Mouse (Mus musculus): ENCODE data around the gene Arid1b. TPM values are rescaled to one million over a fixed set of nuclear protein-coding genes. Genes with fewer than 3 reads are reported as not detected.

Gene Arid1b
- polyA plus RNA-seq, 1 experiment from 2014 or later: 4.8 TPM

DNA sequence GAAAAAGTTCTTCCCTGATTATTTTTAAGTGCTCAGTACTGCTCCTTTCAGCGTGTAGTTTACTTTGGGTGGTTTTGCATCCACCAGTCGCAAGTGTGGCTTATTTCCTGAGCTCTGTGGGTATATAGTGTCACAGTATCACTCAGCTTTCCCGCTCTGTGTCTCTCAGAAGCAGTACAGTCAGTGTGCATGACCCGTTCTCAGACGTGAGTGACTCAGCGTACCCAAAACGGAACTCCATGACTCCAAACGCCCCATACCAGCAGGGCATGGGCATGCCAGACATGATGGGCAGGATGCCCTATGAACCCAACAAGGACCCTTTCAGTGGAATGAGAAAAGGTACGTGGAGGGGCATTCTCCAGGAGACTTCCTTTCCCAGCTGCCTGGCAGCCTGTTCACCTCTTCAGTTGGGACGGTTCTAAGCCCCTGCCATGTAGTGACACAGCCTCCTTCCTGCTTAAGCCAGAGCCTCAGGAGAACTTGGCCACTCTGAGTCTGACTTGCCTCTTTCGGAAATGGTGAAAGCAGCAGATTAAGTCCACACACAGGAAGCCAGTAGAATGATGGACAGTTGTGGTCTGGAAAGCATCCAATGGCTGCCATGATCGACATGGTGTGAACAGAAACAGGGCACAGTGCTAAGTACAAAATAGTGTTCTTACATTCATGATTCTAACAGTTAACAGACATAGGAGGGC lies 333.5 kb downstream of the Arid1b start:
- 88% methylated on average over 12 of the region's 12 CpGs for WGBS
- H3K9me3 ChIP-seq (ENCODE audit: control insufficient read depth): no peaks in the 10 kb centered on the region
- no peak overlapping the region for H3K27ac ChIP-seq (ENCODE audit: low read depth, low read length)
- H3K36me3 ChIP-seq (ENCODE audit: control insufficient read depth, insufficient read depth): peaks cover 44% of the 10 kb centered on the region
- H3K4me2 ChIP-seq (replicated peaks; ENCODE audit: low read depth): no peak overlapping the region
- H3K4me1 ChIP-seq (replicated peaks; ENCODE audit: control insufficient read depth, insufficient read depth, low read length): peaks cover 3% of the 10 kb centered on the region; the same call in 1 of the 2 replicates
- no peak for ATAC-seq
- no peak overlapping the region for H3K9ac ChIP-seq (ENCODE audit: low read depth, low read length)
- no peak overlapping the region for H3K4me3 ChIP-seq (ENCODE audit: low read depth, low read length)
- no peaks in the 10 kb centered on the region for H3K27me3 ChIP-seq (replicated peaks; ENCODE audit: control insufficient read depth, insufficient read depth, low read length)
- TF ChIP-seq CTCF (IDR thresholded peaks at IDR 0.05; ENCODE audit: low read depth): no peak

DNA sequence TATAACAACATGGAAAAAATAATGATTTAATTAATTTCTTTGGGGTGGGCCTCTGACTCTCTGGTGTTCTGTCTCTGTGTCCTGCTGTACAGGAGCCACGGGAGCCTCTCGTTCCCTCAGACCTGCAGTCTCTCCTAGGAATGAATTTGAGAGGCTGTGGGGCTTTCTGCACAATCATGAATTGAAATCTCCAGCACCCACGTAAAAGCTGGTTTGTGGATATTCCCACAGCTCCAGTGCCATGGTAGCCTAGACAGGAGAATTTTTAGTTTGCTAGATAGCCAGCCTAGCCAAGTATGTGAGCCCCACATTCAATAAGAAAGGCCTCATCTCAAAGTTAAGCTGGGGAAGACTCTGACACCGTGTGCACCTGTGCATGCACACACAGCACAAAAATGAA lies 335.3 kb downstream of the Arid1b start:
- peaks cover 52% of the 10 kb centered on the region for H3K36me3 ChIP-seq (ENCODE audit: control insufficient read depth, insufficient read depth)
- no peak overlapping the region for H3K27ac ChIP-seq (ENCODE audit: low read depth, low read length)
- no peak for ATAC-seq
- H3K4me3 ChIP-seq (ENCODE audit: low read depth, low read length): no peak overlapping the region
- no peaks in the 10 kb centered on the region for H3K4me1 ChIP-seq (replicated peaks; ENCODE audit: control insufficient read depth, insufficient read depth, low read length)
- WGBS: 90% methylated on average over 4 of the region's 4 CpGs
- no peak overlapping the region for H3K4me2 ChIP-seq (replicated peaks; ENCODE audit: low read depth)
- no peak for TF ChIP-seq CTCF (IDR thresholded peaks at IDR 0.05; ENCODE audit: low read depth)
- H3K27me3 ChIP-seq (replicated peaks; ENCODE audit: control insufficient read depth, insufficient read depth, low read length): no peaks in the 10 kb centered on the region
- H3K9me3 ChIP-seq (ENCODE audit: control insufficient read depth): no peaks in the 10 kb centered on the region
- H3K9ac ChIP-seq (ENCODE audit: low read depth, low read length): no peak overlapping the region

DNA sequence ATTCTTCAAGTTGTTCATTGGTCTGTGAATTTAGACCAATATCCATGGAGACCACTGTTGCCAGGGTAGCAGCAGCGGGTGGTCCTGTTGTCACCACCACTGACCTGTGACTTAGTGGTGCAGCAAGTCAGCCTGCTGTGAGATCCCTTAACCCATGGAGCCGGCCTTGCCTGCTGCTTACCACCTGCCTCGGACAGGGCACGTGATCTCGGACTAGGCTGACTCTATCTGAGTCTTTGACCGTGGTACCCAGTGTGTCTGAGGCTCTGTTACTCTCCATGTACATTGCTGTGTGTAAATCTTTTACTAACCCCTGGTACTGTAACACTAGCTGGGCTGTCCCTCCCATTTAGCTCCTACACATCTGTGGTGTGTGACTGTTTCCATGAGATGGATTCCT lies 335.9 kb downstream of the Arid1b start:
- Histone ChIP-seq H3K9ac (ENCODE audit: low read depth, low read length) (no peak overlapping the region), H3K27ac (ENCODE audit: low read depth, low read length) (no peak overlapping the region), H3K4me3 (ENCODE audit: low read depth, low read length) (no peak overlapping the region), H3K4me1 (replicated peaks; ENCODE audit: control insufficient read depth, insufficient read depth, low read length) (no peaks in the 10 kb centered on the region), H3K9me3 (ENCODE audit: control insufficient read depth) (no peaks in the 10 kb centered on the region), H3K36me3 (ENCODE audit: control insufficient read depth, insufficient read depth) (peaks cover 58% of the 10 kb centered on the region), H3K27me3 (replicated peaks; ENCODE audit: control insufficient read depth, insufficient read depth, low read length) (no peaks in the 10 kb centered on the region), H3K4me2 (replicated peaks; ENCODE audit: low read depth) (no peak overlapping the region)
- no peak for TF ChIP-seq CTCF (IDR thresholded peaks at IDR 0.05; ENCODE audit: low read depth)
- ATAC-seq: no peak
- WGBS: 92% methylated on average over 6 of the region's 6 CpGs

DNA sequence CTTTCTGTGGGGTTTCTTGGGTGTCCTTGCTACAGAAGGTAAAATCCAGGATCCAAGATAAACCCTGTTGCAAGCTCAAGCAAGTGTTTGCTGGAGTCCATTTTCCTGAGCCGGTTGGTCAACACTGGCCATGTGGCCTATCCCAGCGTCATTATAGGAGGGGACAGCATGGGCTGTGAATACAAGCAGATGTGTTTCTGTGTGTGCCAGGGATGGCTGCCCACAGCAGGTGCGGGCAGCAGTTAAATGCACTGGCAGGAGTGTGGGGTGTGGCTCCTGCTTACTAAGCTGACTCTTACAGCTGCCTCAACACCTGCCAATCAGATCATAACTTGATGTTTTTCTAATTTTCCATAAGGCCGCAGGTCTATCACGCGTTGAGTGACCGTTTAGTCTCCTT lies 336.5 kb downstream of the Arid1b start:
- Histone ChIP-seq H3K4me2 (replicated peaks; ENCODE audit: low read depth) (no peak overlapping the region), H3K4me3 (ENCODE audit: low read depth, low read length) (no peak overlapping the region), H3K9me3 (ENCODE audit: control insufficient read depth) (no peaks in the 10 kb centered on the region), H3K9ac (ENCODE audit: low read depth, low read length) (no peak overlapping the region), H3K36me3 (ENCODE audit: control insufficient read depth, insufficient read depth) (peaks cover 60% of the 10 kb centered on the region), H3K27me3 (replicated peaks; ENCODE audit: control insufficient read depth, insufficient read depth, low read length) (no peaks in the 10 kb centered on the region), H3K4me1 (replicated peaks; ENCODE audit: control insufficient read depth, insufficient read depth, low read length) (no peaks in the 10 kb centered on the region), H3K27ac (ENCODE audit: low read depth, low read length) (no peak overlapping the region)
- peak; percentile 35; the same call in 1 of the 2 replicates for ATAC-seq
- WGBS: 89% methylated on average over 7 of the region's 7 CpGs
- no peak for TF ChIP-seq CTCF (IDR thresholded peaks at IDR 0.05; ENCODE audit: low read depth)

DNA sequence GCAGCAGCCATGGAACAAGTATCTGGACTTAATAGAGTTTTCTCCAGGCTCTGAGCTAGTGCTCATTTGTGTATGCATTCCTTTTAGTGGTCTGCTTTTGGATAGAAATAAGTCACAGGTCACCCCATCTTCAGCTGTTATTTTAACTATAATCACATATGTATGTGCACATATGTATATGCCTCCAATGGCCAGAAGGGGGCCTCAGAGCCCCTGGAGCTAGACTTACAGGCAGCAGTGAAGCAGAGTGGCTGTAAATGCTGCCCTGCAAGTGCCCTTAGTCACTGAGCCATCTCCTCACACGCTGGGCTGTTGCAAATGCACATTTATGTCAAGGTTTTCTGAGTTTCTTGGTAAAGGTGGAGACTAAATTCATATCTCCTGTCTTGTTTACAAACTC lies 337.3 kb downstream of the Arid1b start:
- peak; percentile 64 for TF ChIP-seq CTCF (IDR thresholded peaks at IDR 0.05; ENCODE audit: low read depth)
- Histone ChIP-seq H3K9ac (ENCODE audit: low read depth, low read length) (no peak overlapping the region), H3K4me3 (ENCODE audit: low read depth, low read length) (no peak overlapping the region), H3K27ac (ENCODE audit: low read depth, low read length) (no peak overlapping the region), H3K9me3 (ENCODE audit: control insufficient read depth) (no peaks in the 10 kb centered on the region), H3K36me3 (ENCODE audit: control insufficient read depth, insufficient read depth) (peaks cover 67% of the 10 kb centered on the region), H3K4me2 (replicated peaks; ENCODE audit: low read depth) (no peak overlapping the region), H3K27me3 (replicated peaks; ENCODE audit: control insufficient read depth, insufficient read depth, low read length) (no peaks in the 10 kb centered on the region), H3K4me1 (replicated peaks; ENCODE audit: control insufficient read depth, insufficient read depth, low read length) (no peaks in the 10 kb centered on the region)
- no peak for ATAC-seq
- 82% methylated on average over 1 of the region's 1 CpGs for WGBS

DNA sequence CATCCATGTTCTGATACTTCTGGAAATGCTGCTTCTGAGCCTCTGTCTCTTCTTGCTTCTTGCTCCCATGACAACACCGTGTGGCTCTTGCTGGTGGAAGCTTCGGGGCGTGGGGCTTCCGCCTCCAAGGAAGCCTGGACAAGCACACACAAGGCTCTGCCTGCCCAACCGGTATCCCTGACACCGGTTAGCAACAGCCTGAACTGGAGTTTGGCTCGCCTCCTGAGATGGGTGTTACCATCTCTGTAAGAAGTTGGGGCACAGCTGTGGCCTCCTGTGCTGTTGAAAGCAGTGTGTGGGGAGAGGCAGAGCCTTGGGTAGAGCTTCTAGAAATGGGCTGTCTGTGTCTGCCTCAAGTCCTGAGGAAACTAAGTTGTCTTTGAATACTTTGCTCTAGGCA lies 340.4 kb downstream of the Arid1b start:
- no peaks in the 10 kb centered on the region for H3K4me1 ChIP-seq (replicated peaks; ENCODE audit: control insufficient read depth, insufficient read depth, low read length)
- WGBS: 78% methylated on average over 7 of the region's 7 CpGs
- H3K27ac ChIP-seq (ENCODE audit: low read depth, low read length): no peak overlapping the region
- no peaks in the 10 kb centered on the region for H3K27me3 ChIP-seq (replicated peaks; ENCODE audit: control insufficient read depth, insufficient read depth, low read length)
- H3K9ac ChIP-seq (ENCODE audit: low read depth, low read length): no peak overlapping the region
- no peaks in the 10 kb centered on the region for H3K9me3 ChIP-seq (ENCODE audit: control insufficient read depth)
- no peak for ATAC-seq
- H3K4me3 ChIP-seq (ENCODE audit: low read depth, low read length): no peak overlapping the region
- H3K4me2 ChIP-seq (replicated peaks; ENCODE audit: low read depth): no peak overlapping the region
- H3K36me3 ChIP-seq (ENCODE audit: control insufficient read depth, insufficient read depth): peaks cover 73% of the 10 kb centered on the region
- no peak for TF ChIP-seq CTCF (IDR thresholded peaks at IDR 0.05; ENCODE audit: low read depth)

Measured in intestine, postnatal 0 days (tissue).